Mouse (Mus musculus): ENCODE results near the gene Cntrob. TPM values are rescaled to one million over a fixed set of nuclear protein-coding genes. Genes with fewer than 3 reads are reported as not detected.

Cntrob gene
- polyA plus RNA-seq, 1 experiment from 2014 or later, result 44.2 TPM

DNA sequence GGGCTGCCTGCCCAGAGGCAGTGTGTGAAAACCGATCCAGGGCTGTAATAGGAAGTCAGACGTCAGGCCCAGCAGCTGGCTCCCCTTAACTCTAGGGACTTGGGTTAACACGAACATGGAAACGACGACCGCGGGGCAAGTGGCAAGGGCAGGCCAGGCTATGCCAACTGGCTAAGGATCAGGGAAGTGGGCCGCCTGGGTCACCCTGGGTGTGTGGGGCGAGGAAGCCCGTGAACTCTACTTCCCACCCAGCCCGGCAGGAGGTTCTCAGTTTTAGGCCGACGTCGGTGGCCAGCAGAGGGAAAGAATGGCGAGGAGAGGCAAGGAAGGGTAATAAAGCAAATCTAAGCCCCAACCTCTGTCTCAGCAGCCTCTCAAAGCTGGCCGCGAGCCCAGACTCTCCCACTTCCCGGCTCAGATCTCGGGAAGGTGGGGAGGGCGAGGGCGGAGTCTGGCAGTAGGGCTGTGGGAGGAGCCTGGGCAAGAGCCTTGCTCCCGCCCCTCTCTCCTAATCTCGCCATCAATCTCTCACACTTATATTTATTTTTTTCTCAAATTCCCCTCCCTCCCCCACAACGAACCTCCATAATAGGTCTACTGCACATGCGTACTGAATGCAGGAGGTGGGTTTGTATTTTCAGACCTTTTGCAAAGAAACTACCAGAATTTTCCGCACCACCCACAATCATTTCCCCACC, 42.7 kb upstream of the Cntrob start:
- Histone ChIP-seq H3K27ac (peak overlapping the region; percentile 100), H3K4me3 (peak overlapping the region; percentile 97), H3K9me3 (no peaks in the 10 kb centered on the region), H3K4me1 (peaks cover 75% of the 10 kb centered on the region), H3K36me3 (replicated peaks) (peaks cover 33% of the 10 kb centered on the region), H3K27me3 (ENCODE audit: poor library complexity, severe bottlenecking) (no peaks in the 10 kb centered on the region)
- DNase-seq (ENCODE audit: extremely low spot score, low spot score), result peak; percentile 83
- 2% methylated on average over 26 of the region's 26 CpGs for WGBS

DNA sequence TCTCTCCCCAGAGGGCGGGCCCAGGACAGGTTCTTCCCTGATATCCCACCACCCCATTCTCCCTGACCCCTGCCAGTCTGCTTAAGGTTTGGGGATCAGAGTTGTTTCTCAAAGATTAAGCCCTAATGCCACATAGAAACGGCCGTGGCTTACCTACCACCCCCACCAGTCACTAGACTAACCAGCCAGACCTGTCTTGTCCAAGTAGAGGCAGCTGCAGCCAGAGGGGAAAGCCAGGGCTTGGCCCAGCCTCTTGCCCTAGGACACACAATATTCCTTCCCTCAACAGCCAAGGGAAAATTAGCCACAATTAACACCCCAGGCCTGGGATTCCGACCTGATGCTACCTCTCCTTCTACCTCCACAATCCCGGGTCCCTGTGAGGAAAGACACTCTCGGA, 42.1 kb upstream of the Cntrob start:
- no peaks in the 10 kb centered on the region for H3K9me3 ChIP-seq
- DNase-seq (ENCODE audit: extremely low spot score, low spot score), result peak; percentile 26
- peak overlapping the region; percentile 97 for H3K4me3 ChIP-seq
- no peaks in the 10 kb centered on the region for H3K27me3 ChIP-seq (ENCODE audit: poor library complexity, severe bottlenecking)
- peaks cover 69% of the 10 kb centered on the region for H3K4me1 ChIP-seq
- 26% methylated on average over 6 of the region's 6 CpGs for WGBS
- H3K36me3 ChIP-seq (replicated peaks), result peaks cover 38% of the 10 kb centered on the region
- H3K27ac ChIP-seq, result peak overlapping the region; percentile 100

DNA sequence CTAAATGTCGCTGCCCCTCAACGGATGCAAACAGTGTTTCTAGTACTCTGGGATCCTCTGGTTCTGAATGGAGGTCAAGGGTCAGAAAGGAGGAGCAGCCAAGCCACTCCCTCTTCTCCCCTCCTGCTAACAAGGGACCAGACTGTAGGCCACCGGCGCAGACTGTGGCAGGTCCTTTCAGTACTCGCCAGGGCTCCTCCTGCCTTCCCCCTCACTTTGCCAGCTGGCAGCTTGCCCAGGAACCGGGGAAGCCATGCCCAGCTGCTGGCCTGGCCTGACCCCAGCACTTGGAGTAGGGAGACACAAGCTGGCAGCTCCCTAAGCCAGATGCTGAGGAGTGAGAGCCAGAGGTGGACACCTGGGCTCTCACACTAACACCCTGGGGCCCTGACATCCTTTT, 41.3 kb upstream of the Cntrob start:
- 0% methylated on average over 6 of the region's 6 CpGs for WGBS

DNA sequence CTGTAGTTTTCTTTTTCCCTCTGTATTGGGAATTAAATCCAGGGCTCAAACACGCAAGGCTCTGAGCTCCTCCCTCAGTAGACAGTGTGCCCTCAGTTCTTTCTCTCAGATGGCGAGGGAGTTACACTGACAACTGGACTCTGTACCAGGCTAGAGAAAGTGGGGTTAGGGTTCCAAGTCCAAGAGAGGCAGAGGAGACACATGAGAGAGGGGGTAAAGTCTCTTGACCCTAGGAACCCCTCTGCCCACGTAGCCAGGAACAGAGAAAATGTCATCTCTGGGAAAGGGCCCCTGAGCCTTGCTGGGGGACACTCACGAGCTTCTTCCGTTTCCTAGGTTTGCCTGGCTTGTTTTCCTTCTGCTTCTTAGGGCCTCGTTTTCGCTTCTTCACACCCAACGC, 40.8 kb upstream of the Cntrob start:
- Histone ChIP-seq H3K36me3 (replicated peaks) (peaks cover 52% of the 10 kb centered on the region), H3K9me3 (no peaks in the 10 kb centered on the region), H3K4me3 (peak overlapping the region; percentile 97), H3K4me1 (peaks cover 57% of the 10 kb centered on the region), H3K27ac (peak overlapping the region; percentile 100), H3K27me3 (ENCODE audit: poor library complexity, severe bottlenecking) (no peaks in the 10 kb centered on the region)
- DNase-seq (ENCODE audit: extremely low spot score, low spot score), result no peak
- WGBS, result 59% methylated on average over 8 of the region's 8 CpGs

More for the DNA sequence above, 41.3 kb upstream of the Cntrob start:
- no peaks in the 10 kb centered on the region for H3K9me3 ChIP-seq
- peak overlapping the region; percentile 100 for H3K27ac ChIP-seq
- H3K36me3 ChIP-seq (replicated peaks), result peaks cover 46% of the 10 kb centered on the region
- H3K4me1 ChIP-seq, result peaks cover 61% of the 10 kb centered on the region
- H3K4me3 ChIP-seq, result peak overlapping the region; percentile 97
- DNase-seq (ENCODE audit: extremely low spot score, low spot score), result peak; percentile 37
- no peaks in the 10 kb centered on the region for H3K27me3 ChIP-seq (ENCODE audit: poor library complexity, severe bottlenecking)

DNA sequence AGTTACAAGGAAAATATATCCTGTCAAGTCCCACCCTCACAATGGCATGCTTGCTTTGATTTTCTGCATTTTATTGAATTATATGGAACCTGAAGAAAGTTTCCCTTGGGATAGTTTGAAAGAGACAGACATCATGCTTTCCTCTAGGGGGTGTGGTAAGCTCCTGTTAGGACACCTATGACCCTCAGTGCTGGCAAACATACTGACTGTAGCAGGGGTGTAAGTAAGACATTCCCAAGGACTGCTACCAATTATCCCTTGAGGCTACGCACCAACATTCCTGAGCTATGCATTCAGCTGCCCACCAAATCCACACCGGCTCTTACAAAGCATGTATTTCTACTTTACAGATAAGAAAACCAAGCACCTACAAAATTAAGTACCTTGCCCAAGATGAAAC, 38.9 kb upstream of the Cntrob start:
- no peaks in the 10 kb centered on the region for H3K27me3 ChIP-seq (ENCODE audit: poor library complexity, severe bottlenecking)
- no peaks in the 10 kb centered on the region for H3K9me3 ChIP-seq
- DNase-seq (ENCODE audit: extremely low spot score, low spot score), result no peak
- peaks cover 71% of the 10 kb centered on the region for H3K36me3 ChIP-seq (replicated peaks)
- WGBS, result 72% methylated on average over 2 of the region's 2 CpGs
- peaks cover 42% of the 10 kb centered on the region for H3K4me1 ChIP-seq
- no peak overlapping the region for H3K4me3 ChIP-seq
- no peak overlapping the region for H3K27ac ChIP-seq

DNA sequence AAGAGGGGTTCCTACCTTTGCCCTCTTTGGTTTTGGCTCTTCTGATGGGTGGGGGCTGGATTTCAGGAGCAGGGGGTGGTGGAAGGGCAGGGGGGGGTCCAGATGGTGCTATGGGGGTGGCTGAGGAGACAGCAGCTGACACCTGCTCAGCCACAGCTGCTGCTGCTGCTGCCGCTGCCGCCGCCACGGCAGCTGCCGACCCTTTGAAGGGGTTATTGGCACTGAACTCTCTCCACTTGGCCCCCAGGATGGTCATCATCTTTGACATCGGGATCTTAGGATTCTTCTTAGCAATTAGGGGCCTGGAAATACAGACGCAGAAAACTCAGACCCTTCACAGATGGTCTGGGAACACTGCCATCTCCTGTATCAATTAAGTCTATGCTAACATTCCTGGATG, 38.4 kb upstream of the Cntrob start:
- peaks cover 38% of the 10 kb centered on the region for H3K4me1 ChIP-seq
- WGBS, result 72% methylated on average over 7 of the region's 7 CpGs
- H3K4me3 ChIP-seq, result no peak overlapping the region
- no peak for DNase-seq (ENCODE audit: extremely low spot score, low spot score)
- H3K36me3 ChIP-seq (replicated peaks), result peaks cover 75% of the 10 kb centered on the region
- no peaks in the 10 kb centered on the region for H3K9me3 ChIP-seq
- H3K27ac ChIP-seq, result peak overlapping the region; percentile 31; the same call in 1 of the 2 replicates
- H3K27me3 ChIP-seq (ENCODE audit: poor library complexity, severe bottlenecking), result no peaks in the 10 kb centered on the region

DNA sequence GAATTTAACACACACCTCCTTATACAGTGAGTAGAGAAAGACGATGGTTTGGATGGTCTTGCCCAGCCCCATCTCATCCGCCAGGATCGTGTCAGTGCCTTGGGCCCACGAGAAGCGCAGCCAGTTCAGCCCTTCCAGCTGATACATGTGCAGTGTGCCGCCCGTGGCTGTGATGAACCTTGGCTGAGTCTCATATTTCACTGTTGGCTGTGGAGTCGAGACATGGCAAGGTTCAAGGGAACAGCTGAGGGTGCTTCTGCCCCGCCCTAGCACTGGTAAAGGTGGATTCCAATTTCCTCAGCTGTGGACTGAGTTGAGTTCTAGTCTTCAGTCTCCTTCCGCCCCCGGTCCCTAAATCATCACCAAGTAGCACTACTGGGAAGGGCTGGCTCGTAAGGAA, 34.1 kb upstream of the Cntrob start:
- DNase-seq (ENCODE audit: extremely low spot score, low spot score), result no peak
- 92% methylated on average over 12 of the region's 12 CpGs for WGBS
- H3K27ac ChIP-seq, result no peak overlapping the region
- no peaks in the 10 kb centered on the region for H3K9me3 ChIP-seq
- no peaks in the 10 kb centered on the region for H3K27me3 ChIP-seq (ENCODE audit: poor library complexity, severe bottlenecking)
- H3K4me3 ChIP-seq, result no peak overlapping the region
- H3K36me3 ChIP-seq (replicated peaks), result peaks cover 100% of the 10 kb centered on the region
- peaks cover 8% of the 10 kb centered on the region; the same call in 1 of the 2 replicates for H3K4me1 ChIP-seq

DNA sequence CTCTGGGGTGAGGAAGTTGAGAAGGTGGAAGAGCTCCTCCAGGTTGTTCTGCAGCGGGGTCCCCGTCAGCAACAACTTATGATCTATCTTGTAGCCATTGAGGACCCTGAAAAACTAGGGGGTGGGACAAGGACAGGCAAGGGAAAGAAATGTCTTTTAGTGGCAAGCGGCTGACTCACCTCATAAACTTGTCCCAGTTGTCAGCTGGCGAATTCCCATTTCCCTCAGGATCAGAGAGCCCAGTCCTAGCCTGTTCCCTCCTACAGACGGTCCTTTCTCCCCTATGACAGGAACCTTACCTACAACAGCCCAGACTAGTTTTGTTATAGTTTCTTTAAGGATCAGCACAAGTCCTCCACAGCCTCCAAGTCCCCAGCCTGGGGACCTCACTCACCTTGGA, 33.0 kb upstream of the Cntrob start:
- H3K4me3 ChIP-seq, result no peak overlapping the region
- no peaks in the 10 kb centered on the region for H3K27me3 ChIP-seq (ENCODE audit: poor library complexity, severe bottlenecking)
- peaks cover 3% of the 10 kb centered on the region; the same call in 1 of the 2 replicates for H3K4me1 ChIP-seq
- H3K36me3 ChIP-seq (replicated peaks), result peaks cover 100% of the 10 kb centered on the region
- H3K27ac ChIP-seq, result no peak overlapping the region
- WGBS, result 91% methylated on average over 5 of the region's 5 CpGs
- H3K9me3 ChIP-seq, result no peaks in the 10 kb centered on the region
- DNase-seq (ENCODE audit: extremely low spot score, low spot score), result no peak

DNA sequence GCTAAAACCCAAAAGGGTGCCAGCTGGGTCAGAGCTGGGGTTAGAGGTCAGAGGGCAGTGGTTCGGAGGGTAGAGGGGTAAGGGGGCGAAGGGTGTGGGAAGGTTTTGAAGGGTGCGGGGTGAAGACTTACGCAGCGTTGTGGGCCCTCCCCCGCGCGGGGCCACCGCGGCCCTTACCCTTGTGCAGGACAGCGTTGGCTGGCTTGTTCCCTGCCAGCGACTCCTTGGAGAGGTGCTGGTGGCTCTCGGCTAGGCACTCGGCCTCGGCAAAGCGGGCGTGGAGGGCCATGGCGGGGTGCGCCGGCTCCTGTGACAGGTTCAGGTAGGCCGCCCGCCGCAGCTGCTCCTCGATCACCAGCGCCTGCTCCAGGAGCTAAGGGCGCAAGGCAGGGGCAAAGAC, 22.9 kb upstream of the Cntrob start:
- H3K27ac ChIP-seq, result no peak overlapping the region
- DNase-seq (ENCODE audit: extremely low spot score, low spot score), result no peak
- H3K27me3 ChIP-seq (ENCODE audit: poor library complexity, severe bottlenecking), result peaks cover 5% of the 10 kb centered on the region; the same call in 1 of the 2 replicates
- H3K4me1 ChIP-seq, result peaks cover 1% of the 10 kb centered on the region; the same call in 1 of the 2 replicates
- H3K9me3 ChIP-seq, result no peaks in the 10 kb centered on the region
- WGBS, result 88% methylated on average over 26 of the region's 26 CpGs
- H3K4me3 ChIP-seq, result no peak overlapping the region
- peaks cover 88% of the 10 kb centered on the region for H3K36me3 ChIP-seq (replicated peaks)

DNA sequence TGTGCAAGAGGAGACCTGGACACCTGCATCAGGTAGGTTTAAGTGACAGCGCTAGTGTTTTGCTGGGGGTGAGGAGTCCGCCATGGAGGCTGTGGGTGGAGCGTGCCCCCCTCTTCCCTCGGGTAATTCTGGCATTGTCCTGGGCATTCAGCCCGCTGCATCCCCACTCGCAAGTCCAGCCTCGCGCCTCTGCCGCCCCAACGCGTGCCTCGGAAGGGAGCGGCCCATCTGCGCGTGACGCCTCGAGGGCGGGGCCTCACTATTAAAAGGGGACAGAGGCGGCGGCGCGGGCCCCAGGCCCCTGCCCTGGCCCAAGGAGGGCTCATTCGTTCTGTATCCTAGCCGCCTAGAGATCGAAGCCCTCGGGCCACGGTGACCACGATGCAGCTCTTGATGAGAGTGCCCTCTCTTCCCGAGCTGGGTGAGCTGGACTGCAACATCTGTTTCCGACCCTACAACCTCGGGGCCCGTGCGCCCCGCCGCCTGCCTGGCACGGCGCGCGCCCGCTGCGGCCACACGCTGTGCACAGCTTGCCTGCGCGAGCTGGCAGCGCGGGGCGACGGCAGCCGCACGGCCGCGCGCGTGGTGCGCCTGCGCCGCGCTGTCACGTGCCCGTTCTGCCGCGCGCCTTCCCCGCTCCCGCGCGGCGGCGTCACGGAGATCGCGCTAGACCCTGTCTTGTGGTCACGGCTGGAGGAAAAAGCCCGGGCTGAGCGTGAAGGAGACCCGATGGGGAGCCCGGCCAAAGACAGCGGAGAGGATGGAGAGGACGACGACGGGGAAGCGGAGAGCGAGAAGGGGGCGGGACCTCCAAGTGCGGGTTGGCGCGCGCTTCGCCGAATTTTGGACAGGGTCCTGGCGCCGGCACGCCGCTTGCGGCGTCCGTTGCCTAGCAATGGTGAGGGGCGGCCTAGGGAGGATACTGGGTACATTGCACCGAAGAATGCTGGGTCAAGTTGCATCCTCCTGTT, 16.9 kb upstream of the Cntrob start, which contains the start of gene Rnf227:
Gene Rnf227, plus strand, starts transcription at position 301 of the 971 bp plus-strand sequence.
- peak within 1 kb of the TSS; percentile 65 for H3K4me3 ChIP-seq
- peak; percentile 82 for DNase-seq (ENCODE audit: extremely low spot score, low spot score)
- peaks cover 19% of the 10 kb centered on the region for H3K4me1 ChIP-seq
- peaks cover 43% of the 10 kb centered on the region for H3K27me3 ChIP-seq (ENCODE audit: poor library complexity, severe bottlenecking)
- 0 out of 2 replicates have a peak, but pooled peaks cover 3% of the 10 kb centered on the region for H3K9me3 ChIP-seq
- 2% methylated on average over 99 of the region's 99 CpGs for WGBS
- peaks cover 28% of the 10 kb centered on the region for H3K36me3 ChIP-seq (replicated peaks)
- H3K27ac ChIP-seq, result peak within 1 kb of the TSS; percentile 90

DNA sequence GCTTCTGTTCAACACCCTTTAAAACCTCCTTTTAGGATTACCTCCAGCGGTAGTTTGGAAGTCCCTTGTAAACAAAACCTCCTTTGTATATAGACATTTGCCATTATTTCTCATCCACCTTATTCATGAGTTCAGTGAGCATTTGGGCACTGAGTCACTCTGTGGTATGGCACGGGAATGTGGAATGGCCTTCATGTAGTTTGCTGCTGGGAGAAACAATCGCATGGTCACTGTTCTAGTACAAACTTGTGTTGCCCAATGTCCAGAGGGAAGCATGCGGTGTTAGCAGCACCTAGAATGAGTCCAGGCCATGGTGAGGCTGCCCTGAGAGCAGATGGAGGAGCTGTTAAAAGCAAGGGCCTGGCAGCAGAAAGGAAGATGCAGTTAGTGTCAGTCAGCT, 11.2 kb upstream of the Cntrob start:
- H3K4me3 ChIP-seq, result no peak overlapping the region
- 76% methylated on average over 4 of the region's 4 CpGs for WGBS
- H3K9me3 ChIP-seq, result 0 out of 2 replicates have a peak, but pooled peaks cover 3% of the 10 kb centered on the region
- H3K36me3 ChIP-seq (replicated peaks), result no peaks in the 10 kb centered on the region
- H3K27me3 ChIP-seq (ENCODE audit: poor library complexity, severe bottlenecking), result peaks cover 42% of the 10 kb centered on the region
- DNase-seq (ENCODE audit: extremely low spot score, low spot score), result no peak
- H3K27ac ChIP-seq, result no peak overlapping the region
- peaks cover 25% of the 10 kb centered on the region for H3K4me1 ChIP-seq

DNA sequence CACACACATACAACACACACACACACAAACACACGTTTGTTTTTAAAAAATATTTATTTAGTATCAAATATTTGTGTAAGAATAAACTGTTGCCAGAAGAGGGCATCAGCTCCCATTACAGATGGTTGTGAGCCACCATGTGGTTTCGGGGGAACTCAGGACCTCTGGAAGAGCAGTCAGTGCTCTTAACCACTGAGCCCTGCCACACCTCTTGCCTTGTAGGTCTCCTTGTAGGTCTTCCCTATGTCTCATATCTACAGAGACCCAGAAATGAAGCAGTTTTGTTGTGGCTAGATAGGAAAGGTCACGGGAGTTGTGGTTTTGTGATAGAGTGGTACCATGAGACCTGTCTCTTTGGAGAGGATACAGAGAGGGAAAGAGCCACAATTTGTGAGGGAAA, 10.3 kb upstream of the Cntrob start:
- peaks cover 42% of the 10 kb centered on the region for H3K27me3 ChIP-seq (ENCODE audit: poor library complexity, severe bottlenecking)
- no peak for DNase-seq (ENCODE audit: extremely low spot score, low spot score)
- H3K27ac ChIP-seq, result no peak overlapping the region
- H3K36me3 ChIP-seq (replicated peaks), result no peaks in the 10 kb centered on the region
- H3K9me3 ChIP-seq, result 0 out of 2 replicates have a peak, but pooled peaks cover 3% of the 10 kb centered on the region
- H3K4me1 ChIP-seq, result peaks cover 24% of the 10 kb centered on the region
- 73% methylated on average over 3 of the region's 3 CpGs for WGBS
- no peak overlapping the region for H3K4me3 ChIP-seq

All from forebrain, embryonic 10.5 days (tissue).